Mouse (Mus musculus) E14TG2a.4 (cell line): ENCODE results near the gene Tex22.

ENCODE experiments used
- CTCF ChIP-seq: conservative IDR thresholded peaks from 2 replicates; pipeline ENCODE4 v1.5.1; 2014; ENCODE audit warnings: low read length
- NANOG ChIP-seq: IDR thresholded peaks from 2 replicates; pipeline ENCODE4 v1.6.1; 2014; ENCODE audit warnings: borderline replicate concordance, low read length, mixed read lengths

GRCm38 (mm10) chr12:113041481-113042439 is 32.5 kb upstream of the Tex22 start:
- TF ChIP-seq CTCF (no peak), NANOG (no peak)
